Mouse (Mus musculus) brown adipose tissue, adult 24 weeks (tissue): ENCODE results near the gene Tmem167. TPM values are rescaled to one million over a fixed set of nuclear protein-coding genes. Genes with fewer than 3 reads are reported as not detected.
"Not testable (repeated sequence)": the region's sequence is repeated elsewhere in the genome, so short reads cannot be mapped to it uniquely, and the experiment has no call there.

Experiments
- H3K27ac ChIP-seq: fragments of 200-500 bp; replicated peaks from 2 replicates; pipeline ENCODE4 v1.5.1; 2012; ENCODE audit warnings: low read depth, mild to moderate bottlenecking, low read length
- H3K4me1 ChIP-seq: fragments of 200-500 bp; 2 replicates; pipeline ENCODE4 v1.6.1; 2012; ENCODE audit warnings: low read length, mixed read lengths; ENCODE audit not compliant: control insufficient read depth, insufficient read depth, insufficient read length
- H3K4me3 ChIP-seq: fragments of 200-500 bp; 2 replicates; pipeline ENCODE4 v1.5.1; 2012; ENCODE audit warnings: low read depth, mild to moderate bottlenecking, low read length, moderate library complexity; ENCODE audit not compliant: insufficient read depth
- polyA plus RNA-seq: library from polyadenylated mRNA; stranded (reverse); fragments of >200 nt; gene quantifications from 2 replicates; pipeline ENCODE4 v1.2.4, GENCODE M21; 2012; ENCODE audit not compliant: missing spikeins, insufficient read depth, insufficient read length

The Tmem167 gene
- 23.2 and 26.4 TPM in 2 replicates for polyA plus RNA-seq

- H3K27ac ChIP-seq: peak within 1 kb of the TSS; percentile 88
- no peaks in the 10 kb centered on the region for H3K4me1 ChIP-seq
- peak within 1 kb of the TSS; percentile 74 for H3K4me3 ChIP-seq
Measured at GRCm38 (mm10) chr13:90088962-90089824, at the start of gene Tmem167, which contains the start of gene Xrcc4. TSS of gene Tmem167 (plus strand) at chr13:90089123. TSS of gene Xrcc4 (minus strand) at chr13:90089608.

DNA sequence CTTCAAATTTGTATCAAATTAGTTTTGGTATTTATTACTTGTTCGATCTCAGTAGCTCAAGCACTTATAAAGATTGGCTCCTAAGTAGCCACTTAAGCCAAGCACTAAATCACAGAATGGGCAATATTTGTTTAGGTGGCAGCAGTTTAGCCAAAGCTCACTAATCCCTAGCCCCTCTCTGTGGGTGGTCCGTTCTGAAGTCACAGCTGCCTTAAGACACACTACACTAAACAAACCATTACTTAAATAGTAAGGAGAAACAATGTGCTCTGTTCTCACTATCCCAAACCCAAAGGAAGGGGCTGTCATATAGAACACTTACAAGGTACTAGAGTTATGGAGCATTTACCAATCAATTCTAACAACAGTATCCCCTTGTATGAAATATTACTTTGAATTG is 49.3 kb upstream of the Tmem167 start:
- H3K4me1 ChIP-seq: no peaks in the 10 kb centered on the region

DNA sequence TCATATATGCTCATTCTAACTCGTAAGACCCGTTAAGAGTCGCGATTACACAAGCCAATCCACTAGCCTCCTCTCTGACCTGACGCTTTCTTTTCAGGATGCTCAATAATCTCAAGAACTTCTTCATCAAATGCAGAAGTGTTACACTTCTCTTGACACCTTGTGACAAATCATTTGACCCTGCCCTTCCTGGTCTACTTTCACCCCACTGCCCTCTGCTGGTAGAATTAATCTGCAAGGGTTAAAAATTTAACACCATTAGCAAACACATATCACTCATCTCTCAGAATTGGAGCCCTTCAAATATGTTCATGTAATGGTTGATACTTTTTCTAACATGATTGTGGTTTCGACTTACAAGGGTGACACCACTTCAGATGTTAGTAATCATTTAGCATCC is 37.2 kb upstream of the Tmem167 start:
- Histone ChIP-seq H3K4me3 (no peak overlapping the region), H3K27ac (no peak overlapping the region), H3K4me1 (no peaks in the 10 kb centered on the region)

More for the DNA sequence above, 49.3 kb upstream of the Tmem167 start:
- Histone ChIP-seq H3K27ac (no peak overlapping the region), H3K4me3 (no peak overlapping the region)

DNA sequence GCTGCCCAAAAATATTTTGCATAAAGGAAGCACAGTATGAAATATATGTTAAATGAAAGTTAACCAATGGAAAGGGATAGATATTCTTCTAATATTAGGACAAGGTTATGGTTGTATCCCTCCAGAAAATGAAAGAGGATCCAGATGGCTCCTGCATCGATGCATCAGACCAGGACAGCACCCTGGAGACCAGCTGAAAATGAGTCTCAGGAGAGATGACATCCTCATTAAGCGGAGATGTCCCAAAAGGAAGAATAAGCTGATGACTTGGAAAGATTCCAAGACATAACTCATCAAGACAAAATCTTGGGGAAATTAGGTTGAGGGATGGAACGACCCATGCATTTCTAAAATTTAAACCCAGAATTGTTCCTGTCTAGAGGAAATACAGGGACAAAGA is 36.5 kb upstream of the Tmem167 start:
- H3K4me3 ChIP-seq: no peak overlapping the region
- H3K27ac ChIP-seq: no peak overlapping the region
- no peaks in the 10 kb centered on the region for H3K4me1 ChIP-seq

DNA sequence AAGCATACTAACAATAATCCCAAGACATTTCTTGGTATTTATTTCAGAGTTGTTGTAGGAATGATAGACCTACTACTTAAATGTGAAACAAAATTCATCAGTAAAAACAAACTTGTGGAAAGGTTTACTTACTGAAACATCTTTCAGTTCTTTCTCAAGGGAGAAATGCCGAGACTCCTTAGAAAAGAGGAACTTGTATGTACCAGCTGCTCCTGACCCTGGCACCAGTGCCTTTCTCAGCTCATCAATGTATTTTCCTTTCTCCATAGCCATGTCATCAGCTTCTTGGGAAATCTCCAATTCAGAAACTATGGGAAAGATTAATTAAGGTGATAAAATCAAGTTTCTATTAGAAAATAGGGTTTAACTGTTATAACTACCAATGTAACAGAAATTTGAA is 27.0 kb upstream of the Tmem167 start:
- no peaks in the 10 kb centered on the region for H3K4me1 ChIP-seq
- no peak overlapping the region for H3K4me3 ChIP-seq
- no peak overlapping the region for H3K27ac ChIP-seq

- Histone ChIP-seq H3K4me3 (peak overlapping the region; percentile 71), H3K4me1 (no peaks in the 10 kb centered on the region), H3K27ac (0 out of 2 replicates have a peak overlapping the region, but pooled peaks have one; percentile 5)
Measured at GRCm38 (mm10) chr13:90089825-90090183, 881 bp downstream of the Tmem167 start.

GRCm38 (mm10) chr13:90101514-90101913 is 12.6 kb downstream of the Tmem167 start:
- H3K4me1 ChIP-seq: no peaks in the 10 kb centered on the region
- no peak overlapping the region for H3K27ac ChIP-seq
- no peak overlapping the region for H3K4me3 ChIP-seq

- Histone ChIP-seq H3K27ac (no peak overlapping the region), H3K4me1 (no peaks in the 10 kb centered on the region), H3K4me3 (no peak overlapping the region)
Measured at GRCm38 (mm10) chr13:90106139-90106538, 17.2 kb downstream of the Tmem167 start.

- H3K27ac ChIP-seq, H3K4me3 ChIP-seq, H3K4me1 ChIP-seq: not testable (repeated sequence)
Measured at GRCm38 (mm10) chr13:90108746-90109145, 19.8 kb downstream of the Tmem167 start.

DNA sequence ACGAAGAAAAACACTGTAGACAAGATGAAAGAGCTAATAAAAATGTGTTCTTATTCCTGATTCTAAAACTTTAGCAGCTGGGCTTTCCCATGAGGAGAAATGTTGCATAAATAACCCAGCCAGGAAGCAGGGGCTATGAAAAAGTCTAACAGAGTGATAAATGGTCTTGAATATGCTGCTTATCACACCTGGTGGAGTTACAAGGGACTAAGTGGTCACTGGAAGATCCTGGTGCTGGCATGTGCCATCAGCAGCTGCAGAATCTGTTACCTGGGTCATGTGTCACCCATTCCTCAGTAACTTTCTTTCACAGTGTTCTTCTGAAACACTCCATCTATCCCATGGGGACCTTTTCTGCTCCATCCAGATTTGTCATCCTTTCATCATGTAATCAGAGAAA is 22.8 kb downstream of the Tmem167 start:
- Histone ChIP-seq H3K4me3 (no peak overlapping the region), H3K4me1 (no peaks in the 10 kb centered on the region), H3K27ac (no peak overlapping the region)

GRCm38 (mm10) chr13:90136156-90136910 is 47.4 kb downstream of the Tmem167 start:
- Histone ChIP-seq H3K4me1 (no peaks in the 10 kb centered on the region), H3K27ac (no peak overlapping the region), H3K4me3 (no peak overlapping the region)

- H3K4me3 ChIP-seq: no peak overlapping the region
- H3K27ac ChIP-seq: no peak overlapping the region
- H3K4me1 ChIP-seq: no peaks in the 10 kb centered on the region
Measured at GRCm38 (mm10) chr13:90141681-90142080, 52.8 kb downstream of the Tmem167 start.

DNA sequence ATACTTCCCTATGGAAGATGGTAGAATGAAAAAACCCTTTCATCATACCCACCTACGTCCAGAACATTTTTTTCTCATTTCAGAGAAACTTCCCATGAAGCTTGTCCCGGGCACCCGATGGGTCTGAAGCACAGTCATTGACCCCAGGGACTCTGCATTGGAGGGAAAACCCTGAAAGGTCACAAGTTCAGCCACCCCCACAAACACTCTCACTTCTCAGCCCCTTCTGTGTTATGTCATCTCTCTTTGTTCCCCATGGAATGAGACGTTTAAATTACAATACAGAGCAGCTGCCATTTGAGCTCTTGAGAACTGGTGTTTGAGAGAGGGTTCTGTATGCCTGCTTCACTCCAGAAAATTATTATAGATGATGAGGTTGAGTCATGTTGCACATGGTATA is 54.3 kb downstream of the Tmem167 start:
- Histone ChIP-seq H3K4me3 (no peak overlapping the region), H3K27ac (no peak overlapping the region), H3K4me1 (no peaks in the 10 kb centered on the region)

DNA sequence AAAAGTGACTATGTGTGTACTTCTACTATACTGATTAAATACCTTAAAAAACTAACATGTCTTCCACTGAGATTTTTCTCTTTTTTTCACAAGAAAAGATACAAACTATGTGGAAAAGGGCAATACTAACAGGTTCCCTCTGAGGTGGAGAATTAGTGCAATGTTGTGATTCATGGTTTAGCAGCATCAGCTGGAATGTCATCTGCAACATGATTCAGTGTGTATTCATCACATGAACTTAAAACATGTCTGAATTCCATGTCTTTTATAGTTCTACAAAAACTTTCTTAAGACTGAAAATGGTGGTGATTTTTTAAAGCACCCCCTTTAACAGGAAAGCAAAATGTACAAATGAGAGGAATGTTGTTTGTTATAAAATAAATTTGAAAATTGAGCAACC is 63.0 kb downstream of the Tmem167 start:
- Histone ChIP-seq H3K27ac (no peak overlapping the region), H3K4me1 (no peaks in the 10 kb centered on the region), H3K4me3 (no peak overlapping the region)

DNA sequence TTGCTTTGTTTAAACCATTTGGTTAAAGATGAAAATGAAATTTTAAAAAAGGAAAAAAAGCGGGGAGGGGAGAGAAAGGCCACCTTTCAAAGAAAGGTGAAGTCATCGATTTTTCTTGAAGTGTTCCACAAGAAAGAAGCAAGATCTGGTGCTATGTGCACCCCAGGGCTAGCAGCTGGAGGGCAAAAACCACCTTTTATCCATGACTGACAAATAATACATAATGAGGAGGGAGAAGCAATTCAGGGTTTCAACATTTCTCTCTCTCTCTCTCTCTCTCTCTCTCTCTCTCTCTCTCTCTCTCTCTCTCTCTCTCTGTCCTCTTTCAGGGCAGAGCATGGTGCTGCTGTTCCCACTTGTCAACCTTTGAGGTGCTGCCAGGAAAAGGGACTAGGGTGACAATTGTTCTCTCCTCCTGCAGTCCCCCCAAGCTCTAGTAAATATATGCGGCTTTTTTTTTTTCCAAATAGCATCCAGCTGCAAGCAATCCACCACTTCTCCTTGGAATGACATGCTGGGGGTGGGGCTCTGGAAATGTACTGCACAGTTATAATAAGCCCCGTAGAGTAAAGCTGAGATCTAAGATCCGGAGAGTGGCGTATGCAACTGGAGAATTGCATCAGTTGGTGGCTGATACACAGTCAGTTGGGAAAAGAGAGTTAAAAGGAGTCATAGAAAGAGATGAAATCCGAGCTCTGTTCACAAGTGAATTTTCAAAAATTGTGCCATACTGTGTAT is 63.8 kb downstream of the Tmem167 start:
- Histone ChIP-seq H3K4me3 (no peak overlapping the region), H3K27ac (no peak overlapping the region), H3K4me1 (no peaks in the 10 kb centered on the region)
